Mouse (Mus musculus) liver, postnatal 0 days (tissue): Measurements from ENCODE around the gene Zfhx3.

Experiments
- CTCF ChIP-seq: sonication (generic); IDR thresholded peaks from 2 replicates; pipeline ENCODE4 v1.5.1; 2016; ENCODE audit warnings: antibody characterized with exemption, low read depth
- EP300 ChIP-seq: IDR thresholded peaks from 2 replicates; pipeline ENCODE4 v1.6.1; 2016; ENCODE audit warnings: antibody characterized with exemption, low read depth, mild to moderate bottlenecking

GRCm38 (mm10) chr8:108552518-108552917 lies 610.1 kb downstream of the Zfhx3 start:
- TF ChIP-seq EP300, result no peak
- TF ChIP-seq CTCF, result no peak
